Mouse (Mus musculus): ENCODE measurements around the gene Gm20388.

DNA sequence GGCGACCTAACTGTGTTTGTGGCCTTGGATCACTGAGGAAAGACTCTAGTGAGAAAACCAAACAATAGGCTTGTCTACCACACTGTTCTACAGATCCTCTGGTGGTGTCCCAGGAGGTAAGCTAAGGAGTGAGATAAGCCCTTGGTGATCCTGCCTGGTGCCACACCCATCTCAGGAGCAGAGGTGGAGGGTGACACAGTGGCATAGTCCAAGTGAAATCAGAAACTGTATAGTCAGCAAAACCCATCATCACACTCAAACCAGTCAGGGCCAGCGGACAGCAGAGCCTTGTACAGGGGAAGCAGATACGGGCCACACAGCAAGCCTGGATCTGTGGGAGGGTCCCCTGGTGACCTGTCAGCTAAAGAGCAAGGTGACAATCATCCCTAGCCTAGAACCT, 1454.5 kb downstream of the Gm20388 start:
- TF ChIP-seq CTCF (IDR thresholded peaks at IDR 0.05; ENCODE audit: low read depth, low read length) (no peak), GATA1 (IDR thresholded peaks at IDR 0.05; ENCODE audit: borderline replicate concordance, low read length) (no peak), GATA2 (IDR thresholded peaks at IDR 0.05; ENCODE audit: borderline replicate concordance, low read depth, low read length) (no peak), TAL1 (conservative IDR thresholded peaks at IDR 0.05; ENCODE audit: low read depth, low read length) (no peak), POLR2AphosphoS5 (IDR thresholded peaks at IDR 0.05; ENCODE audit: insufficient replicate concordance, low read depth, low read length) (no peak)

All from G1E (cell line).